Mouse (Mus musculus): Measurements from ENCODE around the gene D630045J12Rik. TPM values are rescaled to one million over a fixed set of nuclear protein-coding genes. Genes with fewer than 3 reads are reported as not detected.

The D630045J12Rik gene
- polyA plus RNA-seq, 1 experiment from 2014 or later, result 1.2 TPM

DNA sequence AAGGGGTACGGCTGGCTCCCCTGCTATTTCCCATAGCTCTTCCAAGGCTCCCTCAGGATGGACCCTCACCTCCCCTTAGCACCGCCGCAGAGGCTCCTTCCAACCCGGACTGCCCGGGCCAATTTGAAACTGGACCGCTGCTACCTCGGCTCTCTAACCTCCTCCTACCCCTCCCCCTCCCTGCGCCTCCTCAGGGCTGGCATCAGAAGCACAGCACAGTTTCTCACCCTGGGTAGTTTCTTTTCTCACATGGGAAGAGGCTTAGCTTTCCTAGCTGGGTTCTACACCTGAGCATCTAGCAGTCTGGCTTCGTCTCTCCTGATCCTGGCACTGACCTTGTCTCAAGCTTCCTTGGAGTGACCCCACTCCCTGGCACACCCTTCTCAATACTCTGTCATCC is 143.9 kb downstream of the D630045J12Rik start:
- H3K4me2 ChIP-seq (replicated peaks; ENCODE audit: low read depth, low read length), result peak overlapping the region; percentile 51
- peak; percentile 35 for ATAC-seq
- peak overlapping the region; percentile 86 for H3K27ac ChIP-seq (ENCODE audit: low read length)
- peak overlapping the region; percentile 31 for H3K4me3 ChIP-seq (ENCODE audit: low read depth, low read length)
- H3K4me1 ChIP-seq (ENCODE audit: insufficient read depth, low read depth, low read length), result no peaks in the 10 kb centered on the region; the same call in 1 of the 2 replicates
- TF ChIP-seq CTCF (IDR thresholded peaks at IDR 0.05) (no peak), EP300 (IDR thresholded peaks at IDR 0.05) (no peak)
- 10% methylated on average over 9 of the region's 9 CpGs for WGBS
- H3K9me3 ChIP-seq (ENCODE audit: low read length), result no peaks in the 10 kb centered on the region
- DNase-seq (ENCODE audit: low spot score), result peak; percentile 55
- peak overlapping the region; percentile 30 for H3K9ac ChIP-seq (replicated peaks; ENCODE audit: low read depth)
- H3K36me3 ChIP-seq (ENCODE audit: insufficient read depth, low read length), result no peaks in the 10 kb centered on the region
- H3K27me3 ChIP-seq (replicated peaks; ENCODE audit: insufficient read depth, low read length), result no peaks in the 10 kb centered on the region

GRCm38 (mm10) chr6:38109160-38109795 is 144.5 kb downstream of the D630045J12Rik start, which contains the start of gene Tmem213:
TSS of gene Tmem213 (plus strand) at chr6:38109255.
- WGBS, result 20% methylated on average over 9 of the region's 9 CpGs
- peak; percentile 71 for ATAC-seq
- Histone ChIP-seq H3K36me3 (ENCODE audit: insufficient read depth, low read length) (no peaks in the 10 kb centered on the region), H3K4me1 (ENCODE audit: insufficient read depth, low read depth, low read length) (no peaks in the 10 kb centered on the region), H3K4me3 (ENCODE audit: low read depth, low read length) (peak within 1 kb of the TSS; percentile 31), H3K9me3 (ENCODE audit: low read length) (no peaks in the 10 kb centered on the region), H3K27ac (ENCODE audit: low read length) (peak within 1 kb of the TSS; percentile 86), H3K27me3 (replicated peaks; ENCODE audit: insufficient read depth, low read length) (no peaks in the 10 kb centered on the region), H3K4me2 (replicated peaks; ENCODE audit: low read depth, low read length) (peak within 1 kb of the TSS; percentile 51), H3K9ac (replicated peaks; ENCODE audit: low read depth) (peak within 1 kb of the TSS; percentile 30)
- TF ChIP-seq EP300 (IDR thresholded peaks at IDR 0.05) (no peak), CTCF (IDR thresholded peaks at IDR 0.05) (no peak)
- DNase-seq (ENCODE audit: low spot score), result peak; percentile 68

DNA sequence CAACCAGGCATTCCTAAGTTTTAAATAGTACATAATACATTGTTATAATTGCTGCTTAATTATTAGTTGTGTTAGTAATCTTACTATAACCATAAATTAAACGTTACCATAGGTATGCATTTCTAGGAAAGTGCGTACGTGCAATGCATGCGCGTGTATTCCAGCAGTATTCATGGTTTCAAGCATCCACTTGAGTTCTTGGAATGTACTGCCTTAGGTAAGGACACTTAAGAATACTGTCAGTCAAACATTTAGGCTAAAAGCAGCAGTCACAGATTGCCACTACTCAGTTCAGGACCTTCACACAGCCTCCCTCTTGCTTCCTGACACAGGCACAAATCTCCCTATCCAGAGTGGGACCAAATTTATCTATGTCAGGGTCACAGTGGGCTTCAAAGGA is 145.4 kb downstream of the D630045J12Rik start:
- Histone ChIP-seq H3K4me2 (replicated peaks; ENCODE audit: low read depth, low read length) (peak overlapping the region; percentile 51; the same call in 1 of the 2 replicates), H3K9me3 (ENCODE audit: low read length) (no peaks in the 10 kb centered on the region), H3K27ac (ENCODE audit: low read length) (peak overlapping the region; percentile 86), H3K4me3 (ENCODE audit: low read depth, low read length) (no peak overlapping the region), H3K4me1 (ENCODE audit: insufficient read depth, low read depth, low read length) (peaks cover 5% of the 10 kb centered on the region; the same call in 1 of the 2 replicates), H3K36me3 (ENCODE audit: insufficient read depth, low read length) (no peaks in the 10 kb centered on the region), H3K27me3 (replicated peaks; ENCODE audit: insufficient read depth, low read length) (no peaks in the 10 kb centered on the region), H3K9ac (replicated peaks; ENCODE audit: low read depth) (no peak overlapping the region)
- peak; percentile 98 for TF ChIP-seq EP300 (IDR thresholded peaks at IDR 0.05)
- no peak for TF ChIP-seq CTCF (IDR thresholded peaks at IDR 0.05)
- WGBS, result 56% methylated on average over 5 of the region's 5 CpGs
- ATAC-seq (peak; percentile 69), DNase-seq (ENCODE audit: low spot score) (peak; percentile 81)

- no peaks in the 10 kb centered on the region for H3K9me3 ChIP-seq (ENCODE audit: low read length)
- 54% methylated on average over 9 of the region's 9 CpGs for WGBS
- H3K27ac ChIP-seq (ENCODE audit: low read length), result no peak overlapping the region
Measured at GRCm38 (mm10) chr6:38105924-38106323, 147.9 kb downstream of the D630045J12Rik start.

GRCm38 (mm10) chr6:38103775-38104174 is 150.0 kb downstream of the D630045J12Rik start:
- no peak for TF ChIP-seq EP300 (IDR thresholded peaks at IDR 0.05)
- TF ChIP-seq CTCF (IDR thresholded peaks at IDR 0.05), result no peak
- Histone ChIP-seq H3K27me3 (replicated peaks; ENCODE audit: insufficient read depth, low read length) (no peaks in the 10 kb centered on the region), H3K36me3 (ENCODE audit: insufficient read depth, low read length) (no peaks in the 10 kb centered on the region), H3K4me2 (replicated peaks; ENCODE audit: low read depth, low read length) (no peak overlapping the region), H3K27ac (ENCODE audit: low read length) (no peak overlapping the region), H3K4me1 (ENCODE audit: insufficient read depth, low read depth, low read length) (peaks cover 5% of the 10 kb centered on the region; the same call in 1 of the 2 replicates), H3K9ac (replicated peaks; ENCODE audit: low read depth) (no peak overlapping the region), H3K9me3 (ENCODE audit: low read length) (no peaks in the 10 kb centered on the region), H3K4me3 (ENCODE audit: low read depth, low read length) (no peak overlapping the region)
- ATAC-seq, result no peak
- 39% methylated on average over 6 of the region's 6 CpGs for WGBS
- DNase-seq (ENCODE audit: low spot score), result no peak

More at GRCm38 (mm10) chr6:38105924-38106323, 147.9 kb downstream of the D630045J12Rik start:
- no peak for TF ChIP-seq EP300 (IDR thresholded peaks at IDR 0.05)
- no peak for TF ChIP-seq CTCF (IDR thresholded peaks at IDR 0.05)
- Histone ChIP-seq H3K36me3 (ENCODE audit: insufficient read depth, low read length) (no peaks in the 10 kb centered on the region), H3K4me1 (ENCODE audit: insufficient read depth, low read depth, low read length) (peaks cover 5% of the 10 kb centered on the region; the same call in 1 of the 2 replicates), H3K9ac (replicated peaks; ENCODE audit: low read depth) (no peak overlapping the region), H3K4me3 (ENCODE audit: low read depth, low read length) (no peak overlapping the region), H3K4me2 (replicated peaks; ENCODE audit: low read depth, low read length) (no peak overlapping the region), H3K27me3 (replicated peaks; ENCODE audit: insufficient read depth, low read length) (no peaks in the 10 kb centered on the region)
- ATAC-seq, result no peak
- no peak for DNase-seq (ENCODE audit: low spot score)

GRCm38 (mm10) chr6:38102216-38102795 is 151.5 kb downstream of the D630045J12Rik start:
- Histone ChIP-seq H3K27me3 (replicated peaks; ENCODE audit: insufficient read depth, low read length) (no peaks in the 10 kb centered on the region), H3K4me3 (ENCODE audit: low read depth, low read length) (no peak overlapping the region), H3K4me2 (replicated peaks; ENCODE audit: low read depth, low read length) (no peak overlapping the region), H3K4me1 (ENCODE audit: insufficient read depth, low read depth, low read length) (peaks cover 5% of the 10 kb centered on the region; the same call in 1 of the 2 replicates), H3K9ac (replicated peaks; ENCODE audit: low read depth) (no peak overlapping the region), H3K9me3 (ENCODE audit: low read length) (no peaks in the 10 kb centered on the region), H3K27ac (ENCODE audit: low read length) (peak overlapping the region; percentile 80), H3K36me3 (ENCODE audit: insufficient read depth, low read length) (no peaks in the 10 kb centered on the region)
- ATAC-seq, result peak; percentile 71
- TF ChIP-seq EP300 (IDR thresholded peaks at IDR 0.05) (peak; percentile 65), CTCF (IDR thresholded peaks at IDR 0.05) (no peak)
- 53% methylated on average over 7 of the region's 7 CpGs for WGBS
- DNase-seq (ENCODE audit: low spot score), result peak; percentile 63

All from lung, postnatal 0 days (tissue).